Mouse (Mus musculus) olfactory bulb, adult 2 months (tissue): ENCODE results near the gene Olfr1344.

Experiments used
- CTCF ChIP-seq: fragments of 200-500 bp; IDR thresholded peaks from 2 replicates; pipeline ENCODE4 v1.5.1; 2012; ENCODE audit warnings: low read depth, mild to moderate bottlenecking, low read length, moderate library complexity; ENCODE audit not compliant: insufficient read depth
- POLR2A ChIP-seq: fragments of 200-500 bp; IDR thresholded peaks from 2 replicates; pipeline ENCODE4 v1.6.1; 2012; ENCODE audit warnings: mild to moderate bottlenecking, low read depth, low read length, moderate library complexity; ENCODE audit not compliant: insufficient read depth

DNA sequence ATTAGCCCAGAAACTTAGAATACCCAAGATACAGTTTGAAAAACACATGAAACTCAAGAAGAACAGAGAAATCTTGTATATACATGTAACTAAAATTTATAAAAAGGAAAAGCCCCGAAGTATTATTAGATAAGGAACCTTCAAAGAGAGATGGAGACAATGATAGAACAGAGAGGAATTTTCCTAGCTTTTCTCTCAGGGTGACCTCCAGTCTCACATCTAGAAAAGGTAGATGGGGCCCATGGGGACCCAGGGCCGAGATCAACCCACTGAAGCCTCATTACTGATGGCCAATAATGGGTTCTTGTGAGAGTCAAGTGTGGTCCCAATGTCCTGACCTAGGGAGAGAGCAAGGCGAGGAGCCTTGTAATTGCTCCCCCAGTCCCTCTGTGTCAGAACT, at the start of gene Olfr1344:
- TF ChIP-seq CTCF (no peak), POLR2A (no peak)
